Mouse (Mus musculus) erythroblast, adult 5-6 weeks (primary cell): ENCODE data around the gene Gm28308. TPM values are rescaled to one million over a fixed set of nuclear protein-coding genes. Genes with fewer than 3 reads are reported as not detected.

Source experiments
- ATAC-seq: replicated peaks from 2 replicates; pipeline ENCODE4 v1.8.0; 2016; ENCODE audit warnings: moderate number of reproducible peaks, mild to moderate bottlenecking, moderate TSS enrichment, inconsistent platforms; ENCODE audit not compliant: poor library complexity, low FRiP score, severe bottlenecking
- total RNA-seq, 2 experiments: library from RNA; stranded (forward) in 1 of 2; stranded (reverse) in 1 of 2; fragments of 150-400 nt in 1 of 2; fragments of 200-764, 138-1000 nt in 1 of 2; gene quantifications; 2 replicates each; pipeline versions ENCODE4 v1.2.3 to v1.2.4; 2015 to 2017; ENCODE audit warnings: low replicate concordance in 2 of 2

The Gm28308 gene
- total RNA-seq, 2 experiments from 2014 or later: not detected

- ATAC-seq: peak; percentile 57; the same call in 1 of the 2 replicates
Observed at GRCm38 (mm10) chr6:52191860-52192550, 21.1 kb downstream of the Gm28308 start.

- no peak for ATAC-seq
Observed at GRCm38 (mm10) chr6:52190906-52191810, 22.0 kb downstream of the Gm28308 start, which contains the start of gene Hoxa4. Gene Hoxa4, minus strand, starts transcription at chr6:52191753.

GRCm38 (mm10) chr6:52190410-52190809 lies 22.7 kb downstream of the Gm28308 start:
- no peak for ATAC-seq

GRCm38 (mm10) chr6:52189909-52190308 lies 23.2 kb downstream of the Gm28308 start:
- ATAC-seq: no peak

GRCm38 (mm10) chr6:52189172-52189591 lies 24.0 kb downstream of the Gm28308 start:
- ATAC-seq: no peak

- ATAC-seq: no peak
Observed at GRCm38 (mm10) chr6:52186500-52186899, 26.6 kb downstream of the Gm28308 start.

GRCm38 (mm10) chr6:52185834-52186233 lies 27.3 kb downstream of the Gm28308 start:
- ATAC-seq: no peak

- no peak for ATAC-seq
Observed at GRCm38 (mm10) chr6:52185222-52185621, 27.9 kb downstream of the Gm28308 start.

- ATAC-seq: no peak
Observed at GRCm38 (mm10) chr6:52184668-52185067, 28.5 kb downstream of the Gm28308 start.

- ATAC-seq: no peak
Observed at GRCm38 (mm10) chr6:52183311-52184080, 29.6 kb downstream of the Gm28308 start.

- no peak for ATAC-seq
Observed at GRCm38 (mm10) chr6:52182793-52183192, 30.3 kb downstream of the Gm28308 start.

GRCm38 (mm10) chr6:52182030-52182429 lies 31.1 kb downstream of the Gm28308 start:
- ATAC-seq: no peak

GRCm38 (mm10) chr6:52180726-52181125 lies 32.4 kb downstream of the Gm28308 start:
- no peak for ATAC-seq

- no peak for ATAC-seq
Observed at GRCm38 (mm10) chr6:52180213-52180710, 32.9 kb downstream of the Gm28308 start.

GRCm38 (mm10) chr6:52179690-52180089 lies 33.4 kb downstream of the Gm28308 start:
- no peak for ATAC-seq

- no peak for ATAC-seq
Observed at GRCm38 (mm10) chr6:52178918-52179665, 34.0 kb downstream of the Gm28308 start.

GRCm38 (mm10) chr6:52177806-52178205 lies 35.3 kb downstream of the Gm28308 start:
- no peak for ATAC-seq

GRCm38 (mm10) chr6:52177061-52177735 lies 35.9 kb downstream of the Gm28308 start, which contains the start of gene 5730596B20Rik:
Gene 5730596B20Rik, plus strand, starts transcription at chr6:52177498.
- ATAC-seq: no peak

- no peak for ATAC-seq
Observed at GRCm38 (mm10) chr6:52176391-52176790, 36.7 kb downstream of the Gm28308 start.
